Mouse (Mus musculus) Patski (cell line): ENCODE measurements at regions not wholly inside any gene's neighbourhood (a gene's known extent, or its start where the extent isn't known, plus 50 kb on each side); places are given as distances from the start of the nearest gene placed in this dataset.
A peak's percentile ranks its signal among the peaks of the same experiment; 100 is the strongest.
"Not testable (repeated sequence)": the region's sequence is repeated elsewhere in the genome, so short reads cannot be mapped to it uniquely, and the experiment has no call there.

ENCODE experiments used
- ATAC-seq: fragments of 100-300 bp; one replicate; pipeline ENCODE4 v1.8.0; 2021
- CTCF ChIA-PET: fragments of 350-600 bp; sonication (Branson Sonifier 250); formaldehyde crosslinking; loops from one replicate; lab custom pipeline; 2022; ENCODE audit warnings: inconsistent platforms; lab: Charles Lee
- POLR2A ChIA-PET: fragments of 350-600 bp; sonication (Branson Sonifier 250); formaldehyde crosslinking; loops from one replicate; lab custom pipeline; 2022; ENCODE audit warnings: antibody characterized with exemption, inconsistent platforms; lab: Charles Lee
- DNase-seq: peaks from one replicate; pipeline ENCODE4 v3.0.0-alpha.2; 2011; ENCODE audit warnings: low read depth, low spot score
- H3K27me3 ChIP-seq: fragments of 371-371 bp; one replicate; pipeline ENCODE4 v1.5.1; 2021
- CTCF ChIP-seq: fragments of 100-300 bp; IDR thresholded peaks from one replicate; pipeline ENCODE4 v1.5.1; 2021
- in situ Hi-C: fragments of 300-500 bp; cut with MboI; formaldehyde crosslinking; loops from 3 replicates; pipeline ENCODE4 v1.11.1; 2018; ENCODE audit warnings: low pct_unique_long_range_greater_than_20kb, mixed read lengths

DNA sequence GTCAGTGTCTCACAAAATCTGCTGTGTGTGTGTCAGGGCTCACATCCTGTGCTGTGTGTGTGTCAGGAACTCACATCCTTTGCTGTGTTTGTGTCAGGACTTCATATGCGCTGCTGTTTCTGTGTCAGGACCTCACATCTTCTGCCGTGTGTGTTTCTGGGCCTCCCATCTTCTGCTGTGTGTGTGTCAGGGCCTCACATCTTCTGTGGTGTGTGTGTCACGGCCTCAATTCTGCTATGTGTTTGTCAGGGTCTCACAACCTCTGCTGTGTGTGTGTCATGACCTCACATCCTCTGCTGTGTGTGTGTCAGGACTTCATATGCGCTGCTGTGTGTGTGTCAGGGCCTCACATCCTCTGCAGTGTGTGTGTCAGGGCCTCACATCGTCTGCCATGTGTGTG, 137.5 kb downstream of the Asmt start:
- ATAC-seq, POLR2A ChIA-PET, in situ Hi-C loops, CTCF ChIA-PET, DNase-seq, H3K27me3 ChIP-seq: not testable (repeated sequence)

DNA sequence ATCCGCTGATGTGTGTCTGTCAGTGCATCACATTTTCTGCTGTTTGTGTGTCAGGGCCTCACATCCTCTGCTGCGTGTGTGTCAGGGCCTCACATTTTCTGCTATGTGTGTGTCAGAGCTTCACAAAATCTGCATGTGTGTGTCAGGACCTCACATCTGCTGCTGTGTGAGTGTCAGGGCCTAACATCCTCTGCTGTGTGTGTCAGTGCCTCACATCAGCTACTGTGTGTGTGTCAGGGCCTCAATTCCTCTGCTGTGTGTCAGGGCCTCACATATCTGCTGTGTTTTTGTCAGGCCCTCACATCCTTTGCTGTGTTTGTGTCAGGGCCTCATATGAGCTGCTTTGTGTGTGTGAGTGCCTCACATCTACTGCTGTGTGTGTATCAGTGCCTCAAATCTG, 142.9 kb downstream of the Asmt start:
- ATAC-seq (no peak), DNase-seq (no peak)
- in situ Hi-C loops, result no loop called here
- H3K27me3 ChIP-seq, result no peaks in the 10 kb centered on the region
- CTCF ChIA-PET, result no interaction called here
- TF ChIP-seq CTCF, result no peak
- POLR2A ChIA-PET, result no interaction called here

DNA sequence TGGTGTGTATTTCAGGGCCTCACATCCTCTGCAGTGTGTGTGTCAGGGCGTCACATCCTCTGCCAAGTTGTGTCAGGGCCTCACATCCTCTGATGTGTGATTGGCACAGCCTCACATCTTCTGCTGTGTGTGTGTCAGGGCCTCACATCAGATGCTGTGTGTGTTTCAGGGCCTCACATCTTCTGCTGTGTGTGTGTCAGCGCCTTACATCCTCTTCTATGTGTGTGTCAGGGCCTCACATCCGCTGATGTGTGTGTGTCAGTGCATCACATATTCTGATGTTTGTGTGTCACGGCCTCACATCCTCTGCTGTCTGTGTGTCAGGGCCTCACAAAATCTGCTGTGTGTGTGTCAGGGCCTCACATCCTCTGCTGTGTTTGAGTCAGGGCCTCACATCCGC, 168.7 kb downstream of the Asmt start:
- in situ Hi-C loops, CTCF ChIA-PET, ATAC-seq: not testable (repeated sequence)

DNA sequence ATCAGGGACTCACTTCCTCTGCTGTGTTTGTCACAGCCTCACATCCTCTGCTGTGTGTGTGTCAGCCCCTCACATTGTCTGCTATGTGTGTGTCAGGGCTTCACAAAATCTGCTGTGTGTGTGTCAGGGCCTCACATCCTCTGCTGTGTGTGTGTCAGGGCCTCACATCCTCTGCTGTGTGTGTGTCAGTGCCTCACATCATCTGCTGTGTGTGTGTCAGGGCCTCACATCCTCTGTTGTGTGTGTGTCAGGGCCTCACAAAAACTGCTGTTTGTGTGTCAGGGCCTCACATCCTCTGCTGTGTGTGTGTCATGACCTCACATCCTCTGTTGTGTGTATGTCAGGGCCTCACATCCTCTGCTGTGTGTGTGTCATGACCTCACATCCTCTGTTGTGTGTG, 169.1 kb downstream of the Asmt start:
- H3K27me3 ChIP-seq, in situ Hi-C loops, POLR2A ChIA-PET, DNase-seq, CTCF ChIA-PET: not testable (repeated sequence)
- peak; percentile 58 for ATAC-seq

More for the DNA sequence above, 168.7 kb downstream of the Asmt start:
- DNase-seq, POLR2A ChIA-PET, H3K27me3 ChIP-seq: not testable (repeated sequence)

DNA sequence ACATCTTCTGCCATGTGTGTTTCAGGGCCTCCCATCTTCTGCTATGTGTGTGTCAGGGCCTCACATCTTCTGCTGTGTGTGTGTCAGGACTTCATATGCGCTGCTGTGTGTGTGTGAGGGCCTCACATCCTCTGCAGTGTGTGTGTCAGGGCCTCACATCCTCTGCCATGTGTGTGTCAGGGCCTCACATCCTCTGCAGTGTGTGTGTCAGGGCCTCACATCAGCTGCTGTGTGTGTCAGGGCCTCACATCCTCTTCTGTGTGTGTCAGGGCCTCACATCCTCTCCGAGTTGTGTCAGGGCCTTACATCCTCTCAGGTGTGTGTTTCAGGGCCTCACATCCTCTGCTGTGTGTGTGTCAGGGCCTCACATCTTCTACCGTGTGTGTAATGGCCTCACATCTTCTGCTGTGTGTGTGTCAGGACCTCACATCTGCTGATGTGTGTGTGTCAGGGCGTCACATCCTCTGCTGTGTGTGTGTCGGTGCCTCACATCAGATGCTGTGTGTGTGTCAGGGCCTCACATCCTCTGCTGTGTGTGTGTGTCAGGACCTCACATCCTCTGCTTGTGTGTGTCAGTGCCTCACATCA, 170.5 kb downstream of the Asmt start:
- in situ Hi-C loops, DNase-seq, H3K27me3 ChIP-seq, POLR2A ChIA-PET, CTCF ChIA-PET: not testable (repeated sequence)
- peak; percentile 91 for ATAC-seq

DNA sequence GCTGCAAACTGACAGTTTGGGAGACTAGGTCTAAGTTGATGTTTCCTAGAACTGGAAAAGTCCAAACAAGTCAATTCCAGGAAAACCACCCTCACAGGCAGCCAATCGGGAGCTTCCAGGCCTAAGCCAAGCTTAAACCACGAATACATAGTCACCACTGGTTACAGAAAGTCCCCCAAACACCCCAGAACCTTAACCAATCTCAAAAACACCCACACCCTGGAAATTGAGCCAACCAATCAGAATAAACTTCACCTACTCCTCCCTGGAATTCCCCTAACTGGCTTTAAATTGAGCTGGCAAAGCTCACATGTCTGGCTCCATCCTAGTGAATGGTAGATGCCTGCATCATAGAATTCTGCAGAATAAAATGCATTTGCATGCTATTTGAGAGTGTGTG, 204.2 kb downstream of the Asmt start:
- in situ Hi-C loops, POLR2A ChIA-PET: not testable (repeated sequence)

DNA sequence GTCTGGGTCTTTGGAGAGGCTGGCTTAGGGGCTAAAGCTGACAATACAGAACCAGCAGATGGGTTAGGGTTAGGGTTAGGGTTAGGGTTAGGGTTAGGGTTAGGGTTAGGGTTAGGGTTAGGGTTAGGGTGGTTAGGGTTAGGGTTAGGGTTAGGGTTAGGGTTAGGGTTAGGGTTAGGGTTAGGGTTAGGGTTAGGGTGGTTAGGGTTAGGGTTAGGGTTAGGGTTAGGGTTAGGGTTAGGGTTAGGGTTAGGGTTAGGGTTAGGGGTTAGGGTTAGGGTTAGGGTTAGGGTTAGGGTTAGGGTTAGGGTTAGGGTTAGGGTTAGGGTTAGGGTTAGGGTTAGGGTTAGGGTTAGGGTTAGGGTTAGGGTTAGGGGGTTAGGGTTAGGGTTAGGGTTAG, 208.4 kb downstream of the Asmt start:
- DNase-seq, in situ Hi-C loops, CTCF ChIA-PET, POLR2A ChIA-PET, H3K27me3 ChIP-seq, ATAC-seq: not testable (repeated sequence)

More for the DNA sequence above, 204.2 kb downstream of the Asmt start:
- DNase-seq, ATAC-seq, H3K27me3 ChIP-seq, CTCF ChIA-PET: not testable (repeated sequence)
